Mouse (Mus musculus): Measurements from ENCODE around the gene Tmem45b. TPM values are rescaled to one million over a fixed set of nuclear protein-coding genes. Genes with fewer than 3 reads are reported as not detected.

Tmem45b gene
- polyA plus RNA-seq, 1 experiment from 2014 or later = not detected

- Histone ChIP-seq H3K9me3 (replicated peaks; ENCODE audit: control insufficient read depth, low read length) (no peaks in the 10 kb centered on the region), H3K4me2 (ENCODE audit: low read length) (peak within 1 kb of the TSS; percentile 65), H3K4me3 (ENCODE audit: low read depth, low read length) (peak within 1 kb of the TSS; percentile 87), H3K4me1 (ENCODE audit: control insufficient read depth, insufficient read depth, low read length) (peaks cover 10% of the 10 kb centered on the region), H3K27me3 (replicated peaks; ENCODE audit: control insufficient read depth, insufficient read depth, low read length) (no peaks in the 10 kb centered on the region), H3K9ac (ENCODE audit: low read length) (peak within 1 kb of the TSS; percentile 81), H3K27ac (ENCODE audit: low read depth, low read length) (peak within 1 kb of the TSS; percentile 52; the same call in 1 of the 2 replicates), H3K36me3 (ENCODE audit: control insufficient read depth, insufficient read depth, low read length) (peaks cover 15% of the 10 kb centered on the region)
- ATAC-seq (peak; percentile 99), DNase-seq (ENCODE audit: low spot score) (peak; percentile 97)
- 1% methylated on average over 46 of the region's 46 CpGs for WGBS
Observed at GRCm38 (mm10) chr9:31385947-31386354, 78.3 kb downstream of the Tmem45b start, which contains the start of gene Nfrkb. TSS of gene Nfrkb (plus strand) at chr9:31386192.

- Histone ChIP-seq H3K36me3 (ENCODE audit: control insufficient read depth, insufficient read depth, low read length) (peaks cover 10% of the 10 kb centered on the region; the same call in 1 of the 2 replicates), H3K27me3 (replicated peaks; ENCODE audit: control insufficient read depth, insufficient read depth, low read length) (no peaks in the 10 kb centered on the region), H3K4me1 (ENCODE audit: control insufficient read depth, insufficient read depth, low read length) (peaks cover 10% of the 10 kb centered on the region), H3K4me2 (ENCODE audit: low read length) (peak overlapping the region; percentile 65), H3K4me3 (ENCODE audit: low read depth, low read length) (peak overlapping the region; percentile 87), H3K9me3 (replicated peaks; ENCODE audit: control insufficient read depth, low read length) (no peaks in the 10 kb centered on the region), H3K27ac (ENCODE audit: low read depth, low read length) (no peak overlapping the region), H3K9ac (ENCODE audit: low read length) (peak overlapping the region; percentile 81)
- DNase-seq (ENCODE audit: low spot score) = no peak
- 29% methylated on average over 4 of the region's 4 CpGs for WGBS
- ATAC-seq = peak; percentile 38
Observed at GRCm38 (mm10) chr9:31385500-31385869, 78.8 kb downstream of the Tmem45b start.

- Histone ChIP-seq H3K4me2 (ENCODE audit: low read length) (no peak overlapping the region), H3K27ac (ENCODE audit: low read depth, low read length) (no peak overlapping the region), H3K4me1 (ENCODE audit: control insufficient read depth, insufficient read depth, low read length) (peaks cover 10% of the 10 kb centered on the region), H3K9me3 (replicated peaks; ENCODE audit: control insufficient read depth, low read length) (no peaks in the 10 kb centered on the region), H3K36me3 (ENCODE audit: control insufficient read depth, insufficient read depth, low read length) (0 out of 2 replicates have a peak, but pooled peaks cover 7% of the 10 kb centered on the region), H3K9ac (ENCODE audit: low read length) (no peak overlapping the region), H3K4me3 (ENCODE audit: low read depth, low read length) (no peak overlapping the region), H3K27me3 (replicated peaks; ENCODE audit: control insufficient read depth, insufficient read depth, low read length) (no peaks in the 10 kb centered on the region)
- DNase-seq (ENCODE audit: low spot score) = no peak
- WGBS = 83% methylated on average over 17 of the region's 17 CpGs
- ATAC-seq = no peak
Observed at GRCm38 (mm10) chr9:31384786-31385499, 79.3 kb downstream of the Tmem45b start.

GRCm38 (mm10) chr9:31376661-31377060 is 87.6 kb downstream of the Tmem45b start:
- Histone ChIP-seq H3K4me3 (ENCODE audit: low read depth, low read length) (no peak overlapping the region), H3K9me3 (replicated peaks; ENCODE audit: control insufficient read depth, low read length) (no peaks in the 10 kb centered on the region), H3K4me2 (ENCODE audit: low read length) (no peak overlapping the region), H3K27ac (ENCODE audit: low read depth, low read length) (no peak overlapping the region), H3K9ac (ENCODE audit: low read length) (no peak overlapping the region), H3K36me3 (ENCODE audit: control insufficient read depth, insufficient read depth, low read length) (peaks cover 28% of the 10 kb centered on the region), H3K27me3 (replicated peaks; ENCODE audit: control insufficient read depth, insufficient read depth, low read length) (no peaks in the 10 kb centered on the region), H3K4me1 (ENCODE audit: control insufficient read depth, insufficient read depth, low read length) (no peaks in the 10 kb centered on the region)
- DNase-seq (ENCODE audit: low spot score) = no peak
- ATAC-seq = no peak

Other genes with a start within 250 kb of the Tmem45b start
- gene Prdm10, start 183.9 kb downstream of the Tmem45b start, polyA plus RNA-seq (2014; fragmentation: Nextera tagmentation; extraction: Ambion mirVana) = 7.3 and 9.7 TPM in 2 replicates
- gene Nfrkb, start 78.3 kb downstream of the Tmem45b start, polyA plus RNA-seq (2014; fragmentation: Nextera tagmentation; extraction: Ambion mirVana) = 30.0 and 31.9 TPM in 2 replicates

Measured in forebrain, embryonic 14.5 days (tissue).